Mouse (Mus musculus) myocyte (in vitro differentiated cells): Measurements from ENCODE around the gene Txlna.

Experiments used
- CEBPB ChIP-seq: IDR thresholded peaks from 2 replicates; pipeline ENCODE4 v1.6.1; 2011; ENCODE audit warnings: mild to moderate bottlenecking, moderate library complexity; ENCODE audit not compliant: poor library complexity, insufficient read depth, severe bottlenecking
- E2F4 ChIP-seq: IDR thresholded peaks from one replicate; pipeline ENCODE4 v1.6.1; 2011; ENCODE audit warnings: mild to moderate bottlenecking, control low read depth, moderate library complexity; ENCODE audit not compliant: insufficient read depth
- MAX ChIP-seq: IDR thresholded peaks from one replicate; pipeline ENCODE4 v1.6.1; 2011; ENCODE audit warnings: low read depth, mild to moderate bottlenecking, control low read depth
- MYOD1 ChIP-seq, 3 experiments: IDR thresholded peaks; one replicate each; pipeline ENCODE4 v1.6.1; 2011; ENCODE audit warnings: control low read depth in 2 of 3, low read depth in 2 of 3, mild to moderate bottlenecking in 2 of 3, moderate library complexity in 1 of 3; ENCODE audit not compliant: insufficient read length in 2 of 3, control insufficient read depth in 1 of 3
- MYOG ChIP-seq, 3 experiments: IDR thresholded peaks; one replicate each; pipeline ENCODE4 v1.6.1; 2011; ENCODE audit warnings: control low read depth in 2 of 3, low read depth in 2 of 3, mild to moderate bottlenecking in 2 of 3; ENCODE audit not compliant: insufficient read length in 2 of 3, control insufficient read depth in 1 of 3, insufficient read depth in 1 of 3
- POLR2A ChIP-seq: IDR thresholded peaks from one replicate; pipeline ENCODE4 v1.6.1; 2011; ENCODE audit warnings: low read depth, mild to moderate bottlenecking, control low read depth, moderate library complexity; ENCODE audit not compliant: insufficient read length
- POLR2AphosphoS2 ChIP-seq: IDR thresholded peaks from one replicate; pipeline ENCODE4 v1.6.1; 2011; ENCODE audit warnings: low read depth, control low read depth; ENCODE audit not compliant: insufficient read length
- REST ChIP-seq: IDR thresholded peaks from one replicate; pipeline ENCODE4 v1.6.1; 2011; ENCODE audit warnings: mild to moderate bottlenecking, control low read depth, moderate library complexity; ENCODE audit not compliant: insufficient read depth, insufficient read length
- TCF12 ChIP-seq: IDR thresholded peaks from one replicate; pipeline ENCODE4 v1.6.1; 2011; ENCODE audit warnings: mild to moderate bottlenecking, control low read depth; ENCODE audit not compliant: poor library complexity, insufficient read depth, severe bottlenecking
- TCF3 ChIP-seq: IDR thresholded peaks from one replicate; pipeline ENCODE4 v1.6.1; 2011; ENCODE audit warnings: low read depth, control low read depth; ENCODE audit not compliant: insufficient read length
- USF1 ChIP-seq: IDR thresholded peaks from one replicate; pipeline ENCODE4 v1.6.1; 2011; ENCODE audit warnings: low read depth, mild to moderate bottlenecking, control low read depth, moderate library complexity

DNA sequence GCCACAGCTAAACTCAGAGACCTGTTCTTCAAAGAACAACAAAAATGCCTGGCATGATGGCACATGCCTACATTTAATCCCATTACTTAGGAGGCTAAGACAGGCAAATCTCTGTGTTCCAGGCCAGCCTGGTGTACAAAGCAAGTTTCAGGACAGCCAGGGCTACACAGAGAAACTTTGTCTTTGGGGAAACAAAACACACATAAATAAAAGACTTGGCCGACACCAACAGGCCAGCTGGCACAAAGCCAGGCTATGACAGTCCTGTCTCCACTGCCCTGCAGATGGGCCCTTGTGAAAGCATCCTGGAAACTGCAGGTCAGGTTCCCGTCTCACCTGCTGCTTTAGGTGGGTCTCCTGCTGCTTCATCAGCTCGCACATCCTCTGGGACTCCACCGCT is 9.9 kb downstream of the Txlna start:
- no peak for TF ChIP-seq MYOD1 (IDR thresholded peaks at IDR 0.05; ENCODE audit: control insufficient read depth in 1 of 3, insufficient read length in 2 of 3, low read depth in 2 of 3)
- no peak for TF ChIP-seq USF1
- no peak for TF ChIP-seq TCF12
- no peak for TF ChIP-seq POLR2A
- no peak for TF ChIP-seq MAX
- no peak for TF ChIP-seq POLR2AphosphoS2
- no peak for TF ChIP-seq E2F4
- TF ChIP-seq MYOG (IDR thresholded peaks at IDR 0.05; ENCODE audit: control insufficient read depth in 1 of 3, insufficient read depth in 1 of 3, insufficient read length in 2 of 3, low read depth in 2 of 3): no peak
- no peak for TF ChIP-seq CEBPB
- no peak for TF ChIP-seq REST
- no peak for TF ChIP-seq TCF3
